Mouse (Mus musculus) gastrocnemius, postnatal 14 days (tissue): ENCODE measurements around the gene Gmnn. TPM values are rescaled to one million over a fixed set of nuclear protein-coding genes. Genes with fewer than 3 reads are reported as not detected.
"Not testable (repeated sequence)": the region's sequence is repeated elsewhere in the genome, so short reads cannot be mapped to it uniquely, and the experiment has no call there.

Experiments
- DNase-seq: peaks from one replicate; pipeline ENCODE4 v3.0.0; 2021; ENCODE audit warnings: mixed read lengths
- intact Hi-C: fragments of 180-260 bp; cut with DNase I; formaldehyde crosslinking; loops from one replicate; pipeline ENCODE4 v1.15.1; 2025; ENCODE audit warnings: low total_unique reads
- total RNA-seq, 2 experiments: library from RNA; stranded (reverse); gene quantifications; 2 replicates each; pipeline ENCODE4 v1.2.3; 2021

The Gmnn gene
- total RNA-seq, 2 experiments from 2014 or later = 2.4 to 3.1 TPM

- DNase-seq, intact Hi-C loops: not testable (repeated sequence)
Observed at GRCm38 (mm10) chr13:24771482-24771881, 9.8 kb upstream of the Gmnn start.

GRCm38 (mm10) chr13:24767809-24768208, 6.1 kb upstream of the Gmnn start:
- intact Hi-C loops, DNase-seq: not testable (repeated sequence)

GRCm38 (mm10) chr13:24762254-24762653, 531 bp upstream of the Gmnn start:
- no peak for DNase-seq
- intact Hi-C loops = no loop called here

- intact Hi-C loops = no loop called here
- no peak for DNase-seq
Observed at GRCm38 (mm10) chr13:24761083-24761402, 680 bp downstream of the Gmnn start.

- DNase-seq = no peak
- intact Hi-C loops = no loop called here
Observed at GRCm38 (mm10) chr13:24760351-24760870, 1.3 kb downstream of the Gmnn start.

- no peak for DNase-seq
- intact Hi-C loops = no loop called here
Observed at GRCm38 (mm10) chr13:24759451-24759850, 2.3 kb downstream of the Gmnn start.

- intact Hi-C loops = no loop called here
Observed at GRCm38 (mm10) chr13:24757820-24758564, 3.7 kb downstream of the Gmnn start.

GRCm38 (mm10) chr13:24756756-24757155, 5.0 kb downstream of the Gmnn start:
- no peak for DNase-seq
- intact Hi-C loops = no loop called here

More at GRCm38 (mm10) chr13:24757820-24758564, 3.7 kb downstream of the Gmnn start:
- no peak for DNase-seq

- intact Hi-C loops = no loop called here
- no peak for DNase-seq
Observed at GRCm38 (mm10) chr13:24751396-24751795, 10.3 kb downstream of the Gmnn start.

- DNase-seq = no peak
- intact Hi-C loops = no loop called here
Observed at GRCm38 (mm10) chr13:24750807-24751206, 10.9 kb downstream of the Gmnn start.

GRCm38 (mm10) chr13:24747823-24748222, 13.9 kb downstream of the Gmnn start:
- intact Hi-C loops = no loop called here
- DNase-seq = peak; percentile 12

- no peak for DNase-seq
- intact Hi-C loops = no loop called here
Observed at GRCm38 (mm10) chr13:24741028-24741427, 20.7 kb downstream of the Gmnn start, which contains the start of gene Armh2. Gene Armh2, plus strand, starts transcription at chr13:24741232.

GRCm38 (mm10) chr13:24735608-24736131, 26.1 kb downstream of the Gmnn start:
- DNase-seq = no peak
- intact Hi-C loops = no loop called here

- intact Hi-C loops = no loop called here
- no peak for DNase-seq
Observed at GRCm38 (mm10) chr13:24734502-24734901, 27.2 kb downstream of the Gmnn start.

- no peak for DNase-seq
- intact Hi-C loops = no loop called here
Observed at GRCm38 (mm10) chr13:24729128-24729527, 32.6 kb downstream of the Gmnn start.

GRCm38 (mm10) chr13:24724395-24724759, 37.3 kb downstream of the Gmnn start:
- DNase-seq = no peak
- intact Hi-C loops = no loop called here

GRCm38 (mm10) chr13:24723699-24724394, 37.9 kb downstream of the Gmnn start:
- DNase-seq = no peak
- intact Hi-C loops = no loop called here

- no peak for DNase-seq
- intact Hi-C loops = no loop called here
Observed at GRCm38 (mm10) chr13:24721502-24721901, 40.2 kb downstream of the Gmnn start.

GRCm38 (mm10) chr13:24717677-24718076, 44.0 kb downstream of the Gmnn start:
- intact Hi-C loops = no loop called here
- DNase-seq = no peak

- DNase-seq = no peak
- intact Hi-C loops = no loop called here
Observed at GRCm38 (mm10) chr13:24716441-24716840, 45.3 kb downstream of the Gmnn start.

- intact Hi-C loops = no loop called here
Observed at GRCm38 (mm10) chr13:24715601-24716000, 46.1 kb downstream of the Gmnn start.

More at GRCm38 (mm10) chr13:24715601-24716000, 46.1 kb downstream of the Gmnn start:
- DNase-seq = no peak
